Mouse (Mus musculus) stomach, embryonic 14.5 days (tissue): ENCODE measurements at regions not wholly inside any gene's neighbourhood (a gene's known extent, or its start where the extent isn't known, plus 50 kb on each side); places are given as distances from the start of the nearest gene placed in this dataset.

Experiments
- ATAC-seq: fragments of 200-750 bp; cut with Nextera tagmentation; 2 replicates; pipeline ENCODE4 v1.8.0; 2017; ENCODE audit warnings: low read depth, moderate TSS enrichment; ENCODE audit not compliant: insufficient number of reproducible peaks, insufficient read depth, low FRiP score
- H3K27ac ChIP-seq: fragments of 300-500 bp; sonication (generic); 2 replicates; pipeline ENCODE4 v1.5.1; 2014; ENCODE audit warnings: mild to moderate bottlenecking, low read length, moderate library complexity, mixed read lengths
- H3K27me3 ChIP-seq: fragments of 300-500 bp; sonication (generic); 2 replicates; pipeline ENCODE4 v1.6.1; 2014; ENCODE audit warnings: low read length, control low read depth, mixed read lengths; ENCODE audit not compliant: control insufficient read depth, insufficient read depth
- H3K36me3 ChIP-seq: fragments of 300-500 bp; sonication (generic); 2 replicates; pipeline ENCODE4 v1.6.1; 2014; ENCODE audit warnings: mild to moderate bottlenecking, control low read depth, low read length, moderate library complexity, mixed read lengths; ENCODE audit not compliant: control insufficient read depth, insufficient read depth
- H3K4me1 ChIP-seq: fragments of 300-500 bp; sonication (generic); 2 replicates; pipeline ENCODE4 v1.6.1; 2014; ENCODE audit warnings: low read length, control low read depth, mixed read lengths; ENCODE audit not compliant: control insufficient read depth, insufficient read depth
- H3K4me2 ChIP-seq: fragments of 300-500 bp; sonication (generic); replicated peaks from 2 replicates; pipeline ENCODE4 v1.6.1; 2014; ENCODE audit warnings: low read depth, low read length, control low read depth
- H3K4me3 ChIP-seq: fragments of 300-500 bp; sonication (generic); 2 replicates; pipeline ENCODE4 v1.5.1; 2014; ENCODE audit warnings: low read depth, low read length, control low read depth
- H3K9ac ChIP-seq: fragments of 300-500 bp; sonication (generic); replicated peaks from 2 replicates; pipeline ENCODE4 v1.6.1; 2014; ENCODE audit warnings: low read depth, mild to moderate bottlenecking, control low read depth, low read length, moderate library complexity, mixed read lengths
- H3K9me3 ChIP-seq: fragments of 300-500 bp; sonication (generic); 2 replicates; pipeline ENCODE4 v1.6.1; 2016; ENCODE audit warnings: low read depth, low read length, control low read depth; ENCODE audit not compliant: control insufficient read depth
- WGBS: fragments of 180-500 bp; shearing (Covaris S2); extraction: QIAGEN DNeasy Blood & Tissue Kit; methylation state at CpG from one replicate; pipeline ENCODE4 v1.1.7; 2014; 5-methylcytosine and 5-hydroxymethylcytosine counted together

DNA sequence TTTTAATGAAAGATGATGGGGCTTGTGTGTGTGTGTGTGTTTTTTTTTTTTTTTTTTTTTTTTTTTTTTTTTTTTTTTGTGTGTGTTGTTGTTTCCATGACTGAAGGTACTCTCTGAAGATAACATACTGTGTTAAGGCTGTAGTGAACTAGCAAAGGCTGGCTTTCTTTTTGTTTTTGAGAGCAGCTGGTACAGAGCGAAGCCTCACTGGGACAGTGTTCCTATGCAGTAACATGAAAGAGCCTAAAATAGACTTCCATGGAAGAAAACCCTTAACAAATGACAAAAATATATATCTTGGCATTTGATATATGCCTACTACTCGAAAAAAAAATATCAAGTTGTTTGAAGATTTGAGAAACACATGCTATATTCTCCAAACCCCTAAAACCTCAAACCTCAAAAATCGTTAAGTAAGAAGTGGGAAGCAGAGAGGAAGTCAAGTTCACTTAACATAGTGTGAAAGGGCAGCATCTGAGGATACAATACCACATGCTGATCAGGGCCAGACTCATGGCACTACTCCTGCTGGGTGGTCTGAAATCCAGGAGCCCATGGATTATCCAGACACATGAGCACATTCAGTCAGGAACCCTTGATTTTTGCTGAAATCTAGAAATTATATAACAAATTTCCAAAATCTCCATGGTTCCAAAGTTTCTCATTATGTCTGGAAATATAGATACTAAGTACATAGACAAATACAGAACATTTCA lies 215.4 kb downstream of the Gm28710 start:
- WGBS, result 65% methylated on average over 3 of the region's 3 CpGs

DNA sequence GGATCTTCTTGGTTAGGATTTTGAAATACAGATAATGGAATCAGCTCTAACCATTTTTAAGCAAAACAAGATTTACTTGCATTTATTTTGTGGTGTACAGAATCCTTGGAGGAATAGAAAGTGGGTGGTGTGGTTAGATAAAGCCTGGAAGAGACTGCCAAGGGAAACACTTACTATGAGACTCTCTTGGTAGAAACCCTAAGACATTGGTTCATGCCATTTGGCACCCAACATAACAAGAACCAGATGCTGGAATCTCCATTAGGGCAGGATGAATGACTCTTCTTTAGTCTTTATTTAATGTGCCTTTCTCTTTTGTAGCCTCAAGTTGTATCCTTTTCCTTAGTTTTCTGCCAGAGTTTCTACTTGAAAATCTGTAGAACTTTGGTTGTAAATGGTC lies 230.0 kb downstream of the Gm28710 start:
- no peak overlapping the region for H3K4me2 ChIP-seq
- H3K9ac ChIP-seq, result no peak overlapping the region
- H3K36me3 ChIP-seq, result no peaks in the 10 kb centered on the region
- H3K4me3 ChIP-seq, result no peak overlapping the region
- ATAC-seq, result no peak
- H3K27me3 ChIP-seq, result no peaks in the 10 kb centered on the region
- no peaks in the 10 kb centered on the region for H3K9me3 ChIP-seq
- H3K4me1 ChIP-seq, result no peaks in the 10 kb centered on the region
- H3K27ac ChIP-seq, result no peak overlapping the region

More for the DNA sequence above, 215.4 kb downstream of the Gm28710 start:
- H3K4me3 ChIP-seq, result no peak overlapping the region
- no peaks in the 10 kb centered on the region for H3K4me1 ChIP-seq
- H3K9ac ChIP-seq, result no peak overlapping the region
- H3K27ac ChIP-seq, result no peak overlapping the region
- no peaks in the 10 kb centered on the region for H3K36me3 ChIP-seq
- no peak for ATAC-seq
- no peaks in the 10 kb centered on the region for H3K27me3 ChIP-seq
- no peaks in the 10 kb centered on the region for H3K9me3 ChIP-seq
- no peak overlapping the region for H3K4me2 ChIP-seq

DNA sequence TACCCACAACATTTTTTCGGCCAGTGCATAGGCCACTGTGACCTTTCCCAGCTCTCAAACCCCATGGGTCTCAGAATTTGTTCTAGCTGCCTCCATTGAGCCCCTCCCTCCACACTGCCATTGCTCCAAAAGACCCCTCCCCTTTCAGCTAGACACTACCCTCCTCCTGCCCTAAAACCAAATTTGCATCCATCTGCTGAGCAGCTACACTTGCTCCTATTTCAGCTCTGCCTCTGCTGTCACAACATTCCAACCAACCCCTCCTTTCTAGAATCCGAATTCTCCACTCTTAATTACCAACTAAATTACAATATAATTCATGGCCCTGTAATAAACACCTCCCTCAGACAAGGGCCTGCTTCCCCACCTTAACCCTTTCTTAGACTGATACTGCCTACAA lies 262.3 kb downstream of the Gm28710 start:
- WGBS, result 50% methylated on average over 2 of the region's 2 CpGs
- ATAC-seq, result no peak

DNA sequence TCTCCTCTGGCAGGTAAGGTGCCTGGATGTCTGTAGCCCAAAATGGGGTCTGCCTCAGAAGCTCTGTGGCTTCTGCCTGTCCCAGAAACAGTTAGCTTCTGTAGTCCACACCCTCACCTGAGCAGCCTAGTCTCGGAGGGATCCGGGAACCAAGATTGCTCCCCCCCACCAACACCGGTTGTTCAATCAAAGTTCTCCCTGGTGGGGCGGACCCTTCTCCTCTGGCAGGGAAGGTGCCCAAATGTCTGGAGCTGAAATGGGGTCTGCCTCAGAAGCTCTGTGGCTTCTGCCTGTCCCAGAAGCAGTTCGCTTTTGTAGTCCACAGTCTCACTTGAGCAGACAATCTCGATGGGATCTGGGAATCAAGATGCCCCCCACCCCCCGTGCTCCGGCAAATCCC lies 273.0 kb downstream of the Gm28710 start:
- H3K4me2 ChIP-seq, result no peak overlapping the region
- WGBS, result 98% methylated on average over 8 of the region's 8 CpGs
- no peaks in the 10 kb centered on the region for H3K4me1 ChIP-seq
- no peak overlapping the region for H3K9ac ChIP-seq
- H3K36me3 ChIP-seq, result no peaks in the 10 kb centered on the region
- no peak for ATAC-seq
- H3K27me3 ChIP-seq, result no peaks in the 10 kb centered on the region
- no peak overlapping the region for H3K27ac ChIP-seq
- no peaks in the 10 kb centered on the region; the same call in 1 of the 2 replicates for H3K9me3 ChIP-seq
- H3K4me3 ChIP-seq, result no peak overlapping the region

More for the DNA sequence above, 262.3 kb downstream of the Gm28710 start:
- H3K4me2 ChIP-seq, result no peak overlapping the region
- H3K36me3 ChIP-seq, result no peaks in the 10 kb centered on the region
- no peaks in the 10 kb centered on the region for H3K9me3 ChIP-seq
- no peak overlapping the region for H3K9ac ChIP-seq
- no peaks in the 10 kb centered on the region for H3K4me1 ChIP-seq
- no peak overlapping the region for H3K4me3 ChIP-seq
- H3K27ac ChIP-seq, result no peak overlapping the region
- H3K27me3 ChIP-seq, result no peaks in the 10 kb centered on the region

DNA sequence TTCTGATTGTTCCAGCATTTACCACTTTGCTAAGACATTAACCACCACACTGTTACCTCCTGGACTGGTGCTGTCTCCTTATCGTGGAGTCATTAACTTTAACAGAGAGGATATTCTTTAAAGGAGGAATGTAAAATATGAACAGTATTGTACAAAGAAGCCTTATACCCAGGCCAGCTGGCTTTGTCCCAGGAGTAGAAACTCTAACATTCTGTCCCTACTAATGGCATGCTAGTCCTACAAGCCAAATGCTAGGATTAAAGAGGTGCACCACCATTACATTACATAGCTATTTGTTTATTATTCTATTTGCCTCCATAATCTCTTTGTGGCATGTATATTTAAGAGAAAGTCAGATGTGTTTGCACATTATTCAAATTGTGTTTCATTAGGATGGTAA lies 288.8 kb downstream of the Gm28710 start:
- Histone ChIP-seq H3K9me3 (no peaks in the 10 kb centered on the region), H3K4me1 (no peaks in the 10 kb centered on the region), H3K9ac (no peak overlapping the region), H3K4me2 (no peak overlapping the region), H3K27ac (no peak overlapping the region), H3K36me3 (no peaks in the 10 kb centered on the region), H3K4me3 (no peak overlapping the region), H3K27me3 (no peaks in the 10 kb centered on the region)
- no peak for ATAC-seq
- 48% methylated on average over 1 of the region's 1 CpGs for WGBS

DNA sequence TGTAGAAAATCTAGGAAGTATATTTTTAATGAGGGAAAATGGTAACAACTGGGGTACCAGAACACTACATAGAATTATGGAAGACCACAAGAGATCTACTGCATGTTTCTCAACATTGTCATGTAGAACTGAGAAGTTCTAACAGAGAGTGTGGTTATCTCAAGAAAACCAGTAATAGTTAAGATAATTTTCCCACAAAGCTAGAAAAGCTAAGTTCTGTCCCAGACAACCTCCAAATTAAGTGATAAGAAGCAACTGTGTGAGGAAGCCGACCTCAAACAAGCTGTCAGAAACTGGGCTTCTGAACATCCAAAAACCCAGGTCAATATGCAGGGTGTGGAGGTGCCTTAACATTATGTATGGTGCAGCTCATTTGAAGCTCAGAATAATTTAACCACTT lies 261.4 kb upstream of the Speer4f2 start:
- H3K9ac ChIP-seq, result no peak overlapping the region
- H3K4me2 ChIP-seq, result no peak overlapping the region
- no peak for ATAC-seq
- H3K27me3 ChIP-seq, result no peaks in the 10 kb centered on the region
- no peaks in the 10 kb centered on the region for H3K36me3 ChIP-seq
- H3K4me3 ChIP-seq, result no peak overlapping the region
- H3K27ac ChIP-seq, result no peak overlapping the region
- no peaks in the 10 kb centered on the region for H3K9me3 ChIP-seq
- 0 out of 2 replicates have a peak, but pooled peaks cover 3% of the 10 kb centered on the region for H3K4me1 ChIP-seq
- WGBS, result 80% methylated on average over 1 of the region's 1 CpGs

DNA sequence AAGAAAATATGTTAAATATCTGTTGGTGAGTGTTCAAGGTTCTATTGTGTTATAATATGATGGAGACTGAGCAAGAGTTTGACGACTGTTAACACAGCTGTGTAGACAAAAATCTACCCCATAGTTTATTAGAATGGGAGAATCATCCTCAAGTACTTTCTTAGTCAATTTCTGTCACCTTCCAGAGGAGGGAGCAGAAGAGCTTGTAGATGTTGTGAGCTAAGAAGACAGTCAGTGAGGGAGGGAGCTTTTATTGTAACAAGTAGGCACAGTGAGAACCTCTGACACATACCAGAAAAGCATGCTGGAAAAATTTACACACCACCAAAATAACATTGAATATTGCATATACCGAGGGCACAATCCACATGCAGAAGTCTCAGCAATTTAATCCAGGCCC lies 261.0 kb upstream of the Speer4f2 start:
- no peak overlapping the region for H3K4me3 ChIP-seq
- no peaks in the 10 kb centered on the region for H3K36me3 ChIP-seq
- H3K9ac ChIP-seq, result no peak overlapping the region
- WGBS, result 50% methylated on average over 2 of the region's 2 CpGs
- H3K27me3 ChIP-seq, result no peaks in the 10 kb centered on the region
- no peak overlapping the region for H3K4me2 ChIP-seq
- H3K4me1 ChIP-seq, result 0 out of 2 replicates have a peak, but pooled peaks cover 3% of the 10 kb centered on the region
- H3K27ac ChIP-seq, result no peak overlapping the region
- no peak for ATAC-seq
- H3K9me3 ChIP-seq, result no peaks in the 10 kb centered on the region

DNA sequence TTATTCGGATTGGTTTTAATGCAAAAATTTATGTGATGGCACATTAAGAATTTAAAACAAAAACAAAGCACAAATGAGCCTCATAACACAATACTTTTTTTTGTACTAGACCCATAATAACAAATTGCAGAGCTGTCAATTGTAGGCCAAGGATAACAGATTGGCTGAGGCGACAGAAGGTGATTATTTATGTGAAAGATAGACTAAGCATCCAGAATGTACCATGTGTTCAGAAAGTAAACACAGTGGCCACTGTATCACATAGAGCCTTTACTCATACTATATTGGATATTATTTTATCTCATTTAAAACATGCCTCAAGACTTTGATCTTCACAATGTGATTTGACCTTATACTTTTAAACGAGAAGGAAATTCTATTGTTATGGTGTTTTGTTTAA lies 257.9 kb upstream of the Speer4f2 start:
- 43% methylated on average over 3 of the region's 3 CpGs for WGBS
- no peak for ATAC-seq

DNA sequence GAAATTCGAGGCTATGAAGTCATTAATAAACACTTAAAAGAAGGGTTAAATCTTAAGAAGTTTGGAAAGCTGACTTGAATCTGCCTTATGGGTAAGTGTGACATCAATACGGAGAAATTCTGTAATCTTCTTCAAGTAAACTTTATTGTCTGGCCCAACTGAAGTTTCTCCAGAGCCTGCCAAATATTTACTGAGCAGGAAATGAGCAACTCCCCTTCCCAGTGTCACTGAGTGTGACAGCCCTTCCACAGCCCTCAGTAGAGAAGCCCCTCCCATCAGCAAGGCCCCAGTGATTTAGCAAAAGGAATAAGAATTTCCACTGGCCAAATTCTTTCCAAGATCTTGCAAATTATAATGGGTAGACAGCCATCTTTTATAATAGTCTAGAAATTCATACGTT lies 256.9 kb upstream of the Speer4f2 start:
- Histone ChIP-seq H3K4me1 (0 out of 2 replicates have a peak, but pooled peaks cover 3% of the 10 kb centered on the region), H3K9ac (no peak overlapping the region), H3K9me3 (no peaks in the 10 kb centered on the region), H3K36me3 (no peaks in the 10 kb centered on the region), H3K27ac (no peak overlapping the region), H3K27me3 (no peaks in the 10 kb centered on the region), H3K4me2 (no peak overlapping the region), H3K4me3 (no peak overlapping the region)
- no peak for ATAC-seq
- 42% methylated on average over 3 of the region's 3 CpGs for WGBS

More for the DNA sequence above, 257.9 kb upstream of the Speer4f2 start:
- Histone ChIP-seq H3K4me1 (0 out of 2 replicates have a peak, but pooled peaks cover 3% of the 10 kb centered on the region), H3K9me3 (no peaks in the 10 kb centered on the region), H3K27me3 (no peaks in the 10 kb centered on the region), H3K27ac (no peak overlapping the region), H3K36me3 (no peaks in the 10 kb centered on the region), H3K4me2 (no peak overlapping the region), H3K9ac (no peak overlapping the region), H3K4me3 (no peak overlapping the region)
